Mouse (Mus musculus): ENCODE results near the gene Pbx3. TPM values are rescaled to one million over a fixed set of nuclear protein-coding genes. Genes with fewer than 3 reads are reported as not detected.

The Pbx3 gene
- polyA plus RNA-seq (2014; fragmentation: Nextera tagmentation; extraction: Ambion mirVana), result 157 and 177 TPM in 2 replicates

- no peaks in the 10 kb centered on the region for H3K27me3 ChIP-seq (ENCODE audit: control insufficient read depth, insufficient read depth, low read length)
- under 1% methylated on average over 46 of the region's 102 CpGs for WGBS
- peak within 1 kb of the TSS; percentile 88 for H3K4me3 ChIP-seq (ENCODE audit: low read depth, low read length)
Observed at GRCm38 (mm10) chr2:34372305-34373301, at the start of gene Pbx3. Gene Pbx3 (minus strand): TSS chr2:34373142.

GRCm38 (mm10) chr2:34420256-34420655, 47.3 kb upstream of the Pbx3 start:
- Histone ChIP-seq H3K36me3 (ENCODE audit: control insufficient read depth, insufficient read depth, low read length) (0 out of 2 replicates have a peak, but pooled peaks cover 5% of the 10 kb centered on the region), H3K9ac (replicated peaks; ENCODE audit: low read depth, low read length) (no peak overlapping the region), H3K27ac (ENCODE audit: low read depth, low read length) (no peak overlapping the region), H3K4me1 (ENCODE audit: control insufficient read depth, insufficient read depth, low read length) (no peaks in the 10 kb centered on the region), H3K4me2 (ENCODE audit: low read depth, low read length) (no peak overlapping the region), H3K27me3 (ENCODE audit: control insufficient read depth, insufficient read depth, low read length) (no peaks in the 10 kb centered on the region), H3K4me3 (ENCODE audit: low read depth, low read length) (no peak overlapping the region), H3K9me3 (ENCODE audit: control insufficient read depth, low read length) (no peaks in the 10 kb centered on the region)
- no peak for ATAC-seq (ENCODE audit: low read depth)
- WGBS, result 70% methylated on average over 1 of the region's 1 CpGs

More at GRCm38 (mm10) chr2:34372305-34373301, at the start of gene Pbx3:
- peak within 1 kb of the TSS; percentile 96 for H3K27ac ChIP-seq (ENCODE audit: low read depth, low read length)
- peak within 1 kb of the TSS; percentile 97 for H3K4me2 ChIP-seq (ENCODE audit: low read depth, low read length)
- peaks cover 8% of the 10 kb centered on the region; the same call in 1 of the 2 replicates for H3K4me1 ChIP-seq (ENCODE audit: control insufficient read depth, insufficient read depth, low read length)
- H3K9ac ChIP-seq (replicated peaks; ENCODE audit: low read depth, low read length), result peak within 1 kb of the TSS; percentile 95
- H3K36me3 ChIP-seq (ENCODE audit: control insufficient read depth, insufficient read depth, low read length), result no peaks in the 10 kb centered on the region
- no peaks in the 10 kb centered on the region for H3K9me3 ChIP-seq (ENCODE audit: control insufficient read depth, low read length)
- peak; percentile 92 for ATAC-seq (ENCODE audit: low read depth)

GRCm38 (mm10) chr2:34409741-34410340, 36.9 kb upstream of the Pbx3 start:
- ATAC-seq (ENCODE audit: low read depth), result no peak
- H3K4me1 ChIP-seq (ENCODE audit: control insufficient read depth, insufficient read depth, low read length), result peaks cover 14% of the 10 kb centered on the region
- no peak overlapping the region for H3K4me2 ChIP-seq (ENCODE audit: low read depth, low read length)
- H3K27me3 ChIP-seq (ENCODE audit: control insufficient read depth, insufficient read depth, low read length), result no peaks in the 10 kb centered on the region
- H3K36me3 ChIP-seq (ENCODE audit: control insufficient read depth, insufficient read depth, low read length), result no peaks in the 10 kb centered on the region
- no peak overlapping the region for H3K27ac ChIP-seq (ENCODE audit: low read depth, low read length)
- WGBS, result 82% methylated on average over 5 of the region's 5 CpGs
- H3K9me3 ChIP-seq (ENCODE audit: control insufficient read depth, low read length), result no peaks in the 10 kb centered on the region
- no peak overlapping the region for H3K4me3 ChIP-seq (ENCODE audit: low read depth, low read length)
- H3K9ac ChIP-seq (replicated peaks; ENCODE audit: low read depth, low read length), result no peak overlapping the region

GRCm38 (mm10) chr2:34408341-34408740, 35.4 kb upstream of the Pbx3 start:
- H3K4me2 ChIP-seq (ENCODE audit: low read depth, low read length), result peak overlapping the region; percentile 14; the same call in 1 of the 2 replicates
- no peak overlapping the region for H3K4me3 ChIP-seq (ENCODE audit: low read depth, low read length)
- no peaks in the 10 kb centered on the region for H3K9me3 ChIP-seq (ENCODE audit: control insufficient read depth, low read length)
- 86% methylated on average over 10 of the region's 10 CpGs for WGBS
- H3K36me3 ChIP-seq (ENCODE audit: control insufficient read depth, insufficient read depth, low read length), result no peaks in the 10 kb centered on the region
- H3K27ac ChIP-seq (ENCODE audit: low read depth, low read length), result no peak overlapping the region
- no peak for ATAC-seq (ENCODE audit: low read depth)
- H3K9ac ChIP-seq (replicated peaks; ENCODE audit: low read depth, low read length), result no peak overlapping the region
- H3K27me3 ChIP-seq (ENCODE audit: control insufficient read depth, insufficient read depth, low read length), result no peaks in the 10 kb centered on the region
- peaks cover 14% of the 10 kb centered on the region for H3K4me1 ChIP-seq (ENCODE audit: control insufficient read depth, insufficient read depth, low read length)

GRCm38 (mm10) chr2:34407596-34407995, 34.7 kb upstream of the Pbx3 start:
- H3K27ac ChIP-seq (ENCODE audit: low read depth, low read length), result no peak overlapping the region
- peak overlapping the region; percentile 89; the same call in 1 of the 2 replicates for H3K9ac ChIP-seq (replicated peaks; ENCODE audit: low read depth, low read length)
- peak overlapping the region; percentile 88 for H3K4me3 ChIP-seq (ENCODE audit: low read depth, low read length)
- 34% methylated on average over 7 of the region's 7 CpGs for WGBS
- no peaks in the 10 kb centered on the region for H3K9me3 ChIP-seq (ENCODE audit: control insufficient read depth, low read length)
- H3K27me3 ChIP-seq (ENCODE audit: control insufficient read depth, insufficient read depth, low read length), result no peaks in the 10 kb centered on the region
- peaks cover 14% of the 10 kb centered on the region for H3K4me1 ChIP-seq (ENCODE audit: control insufficient read depth, insufficient read depth, low read length)
- no peak for ATAC-seq (ENCODE audit: low read depth)
- peak overlapping the region; percentile 59 for H3K4me2 ChIP-seq (ENCODE audit: low read depth, low read length)
- H3K36me3 ChIP-seq (ENCODE audit: control insufficient read depth, insufficient read depth, low read length), result no peaks in the 10 kb centered on the region

- peak within 1 kb of the TSS; percentile 88 for H3K4me3 ChIP-seq (ENCODE audit: low read depth, low read length)
- peaks cover 14% of the 10 kb centered on the region for H3K4me1 ChIP-seq (ENCODE audit: control insufficient read depth, insufficient read depth, low read length)
- peak within 1 kb of the TSS; percentile 59 for H3K4me2 ChIP-seq (ENCODE audit: low read depth, low read length)
- peak; percentile 100 for ATAC-seq (ENCODE audit: low read depth)
- WGBS, result 1% methylated on average over 63 of the region's 68 CpGs
- H3K27ac ChIP-seq (ENCODE audit: low read depth, low read length), result no peak within 1 kb of the TSS
- peak within 1 kb of the TSS; percentile 89 for H3K9ac ChIP-seq (replicated peaks; ENCODE audit: low read depth, low read length)
- no peaks in the 10 kb centered on the region for H3K27me3 ChIP-seq (ENCODE audit: control insufficient read depth, insufficient read depth, low read length)
- H3K9me3 ChIP-seq (ENCODE audit: control insufficient read depth, low read length), result no peaks in the 10 kb centered on the region
- H3K36me3 ChIP-seq (ENCODE audit: control insufficient read depth, insufficient read depth, low read length), result no peaks in the 10 kb centered on the region
Observed at GRCm38 (mm10) chr2:34406601-34407464, 33.9 kb upstream of the Pbx3 start, which contains the start of gene Mapkap1. Gene Mapkap1 (plus strand): TSS chr2:34406771.

- WGBS, result 46% methylated on average over 4 of the region's 4 CpGs
- H3K27me3 ChIP-seq (ENCODE audit: control insufficient read depth, insufficient read depth, low read length), result no peaks in the 10 kb centered on the region
- no peak overlapping the region for H3K27ac ChIP-seq (ENCODE audit: low read depth, low read length)
- H3K9me3 ChIP-seq (ENCODE audit: control insufficient read depth, low read length), result no peaks in the 10 kb centered on the region
- no peaks in the 10 kb centered on the region for H3K4me1 ChIP-seq (ENCODE audit: control insufficient read depth, insufficient read depth, low read length)
- no peaks in the 10 kb centered on the region for H3K36me3 ChIP-seq (ENCODE audit: control insufficient read depth, insufficient read depth, low read length)
- ATAC-seq (ENCODE audit: low read depth), result no peak
- no peak overlapping the region for H3K4me2 ChIP-seq (ENCODE audit: low read depth, low read length)
- no peak overlapping the region for H3K9ac ChIP-seq (replicated peaks; ENCODE audit: low read depth, low read length)
- no peak overlapping the region for H3K4me3 ChIP-seq (ENCODE audit: low read depth, low read length)
Observed at GRCm38 (mm10) chr2:34399535-34399934, 26.6 kb upstream of the Pbx3 start.

- Histone ChIP-seq H3K4me2 (ENCODE audit: low read depth, low read length) (no peak overlapping the region), H3K27ac (ENCODE audit: low read depth, low read length) (no peak overlapping the region), H3K4me1 (ENCODE audit: control insufficient read depth, insufficient read depth, low read length) (no peaks in the 10 kb centered on the region), H3K4me3 (ENCODE audit: low read depth, low read length) (no peak overlapping the region), H3K36me3 (ENCODE audit: control insufficient read depth, insufficient read depth, low read length) (no peaks in the 10 kb centered on the region), H3K9me3 (ENCODE audit: control insufficient read depth, low read length) (no peaks in the 10 kb centered on the region), H3K9ac (replicated peaks; ENCODE audit: low read depth, low read length) (no peak overlapping the region), H3K27me3 (ENCODE audit: control insufficient read depth, insufficient read depth, low read length) (no peaks in the 10 kb centered on the region)
- 89% methylated on average over 2 of the region's 2 CpGs for WGBS
- no peak for ATAC-seq (ENCODE audit: low read depth)
Observed at GRCm38 (mm10) chr2:34378930-34379329, 6.0 kb upstream of the Pbx3 start.

All from neural tube, embryonic 14.5 days (tissue).